Mouse (Mus musculus) B cell, adult 67 days (primary cell): ENCODE data around the gene Tram1l1. TPM values are rescaled to one million over a fixed set of nuclear protein-coding genes. Genes with fewer than 3 reads are reported as not detected.

Experiments used
- total RNA-seq, 2 experiments: library from RNA; stranded (reverse); gene quantifications; 4 replicates each; pipeline ENCODE4 v1.2.4; 2023

Tram1l1 gene
- total RNA-seq: not detected

DNA sequence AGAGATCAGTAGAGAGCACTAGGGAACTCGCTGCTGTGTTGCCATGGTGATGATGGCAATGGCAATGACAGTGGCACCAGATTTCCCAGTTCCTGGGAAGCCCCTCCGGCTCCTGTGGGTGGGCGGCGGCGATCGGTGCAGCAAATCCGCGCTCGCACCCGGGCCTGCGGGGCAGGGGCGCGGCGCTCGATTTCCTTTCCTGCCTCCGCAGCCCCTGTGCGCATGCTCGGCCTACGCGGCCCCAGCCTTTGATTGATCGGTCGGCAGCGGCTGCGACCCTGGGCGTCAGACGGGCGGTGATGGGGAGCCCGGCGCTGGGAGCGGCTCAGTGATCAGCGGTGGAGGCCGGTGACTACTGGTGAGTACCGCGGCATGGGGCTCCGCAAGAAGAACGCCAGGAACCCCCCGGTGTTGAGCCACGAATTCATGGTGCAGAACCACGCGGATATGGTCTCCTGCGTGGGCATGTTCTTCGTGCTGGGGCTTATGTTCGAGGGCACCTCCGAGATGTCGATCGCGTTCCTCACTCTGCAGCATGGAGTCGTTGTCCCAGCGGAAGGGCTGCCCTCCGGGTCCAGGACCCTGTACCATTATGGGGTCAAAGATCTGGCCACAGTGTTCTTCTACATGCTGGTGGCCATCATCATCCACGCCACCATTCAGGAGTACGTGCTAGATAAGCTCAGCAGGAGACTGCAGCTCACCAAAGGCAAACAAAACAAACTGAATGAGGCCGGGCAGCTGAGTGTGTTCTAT lies at the start of gene Tram1l1:
Gene Tram1l1 (plus strand): TSS at position 35 of the 756 bp plus-strand sequence.

Other genes with a start within 250 kb of the Tram1l1 start
- not detected for gene 1700006A11Rik, start 105.2 kb downstream of the Tram1l1 start, total RNA-seq